9 mouse cellular contexts compared by ENCODE assay signal in the genomic region with DNA sequence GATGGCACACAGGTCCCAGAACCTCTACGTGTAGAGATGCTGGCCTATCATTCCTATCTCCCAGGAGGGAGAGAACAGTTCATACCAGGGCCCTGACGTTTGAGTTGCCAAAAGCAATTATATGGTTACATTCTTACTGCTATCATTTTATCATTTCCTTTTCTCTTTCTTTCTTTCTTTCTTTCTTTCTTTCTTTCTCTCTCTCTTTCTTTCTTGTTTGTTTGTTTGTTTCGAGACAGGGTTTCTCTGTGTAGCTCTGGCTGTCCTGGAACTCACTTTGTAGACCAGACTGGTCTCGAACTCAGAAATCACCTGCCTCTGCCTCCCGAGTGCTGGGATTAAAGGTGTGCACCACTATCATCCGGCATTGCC. TPM values are rescaled to one million over a fixed set of nuclear protein-coding genes. Genes with fewer than 3 reads are reported as not detected.
DNase-seq lines count a peak whose midpoint lies in the region; ATAC-seq and TF ChIP-seq lines count a peak whose summit lies in the region.
"Not testable (repeated sequence)": the region's sequence is repeated elsewhere in the genome, so short reads cannot be mapped to it uniquely, and the experiment has no call there.
"Had no signal": no experiment of that assay in that cellular context is flagged by ENCODE, and none has a peak within 500 bp of the region (broad histone marks: within the 10 kb centered on the region; RNA-seq: fewer than 3 reads in every experiment).

Cst6 (minus strand) TSS at position 73 of the 372 bp plus-strand sequence.

- not testable (repeated sequence) for H3K4me3 ChIP-seq in CH12.LX (replicated peaks in 1 of 3; ENCODE audit: low read depth in 2 of 3, low read length in 2 of 3, poor library complexity in 1 of 3)
- peak within 1 kb of the TSS; percentile 37 for H3K4me3 ChIP-seq in embryonic facial prominence, embryonic 15.5 days (replicated peaks)
- H3K4me3 ChIP-seq in hindbrain, embryonic 14.5 days (replicated peaks; ENCODE audit: low read length), result peak within 1 kb of the TSS; percentile 30
- H3K4me3 ChIP-seq in liver, embryonic 11.5 days (ENCODE audit: low read depth, low read length), result peak within 1 kb of the TSS; percentile 49
- H3K4me3 ChIP-seq in midbrain, embryonic 12.5 days, result peak within 1 kb of the TSS; percentile 41
- H3K4me3 ChIP-seq in stomach, embryonic 14.5 days (ENCODE audit: low read depth, low read length), result peak within 1 kb of the TSS; percentile 27

- not testable (repeated sequence) for TF ChIP-seq EP300 in CH12.LX (IDR thresholded peaks at IDR 0.05; ENCODE audit: low read length)

- 54% methylated on average over 6 of the region's 6 CpGs for WGBS in embryonic facial prominence, embryonic 15.5 days
- 67% methylated on average over 6 of the region's 6 CpGs for WGBS in hindbrain, embryonic 14.5 days
- 64% methylated on average over 6 of the region's 6 CpGs for WGBS in liver, embryonic 11.5 days
- WGBS in midbrain, embryonic 12.5 days, result 65% methylated on average over 6 of the region's 6 CpGs
- 65% methylated on average over 6 of the region's 6 CpGs for WGBS in stomach, embryonic 14.5 days

- DNase-seq in CH12.LX (ENCODE audit: extremely low read depth); heart, adult 18-20 months; hindbrain, embryonic 14.5 days (ENCODE audit: low spot score); layer of hippocampus, adult 8-10 months (ENCODE audit: low spot score in 2 of 2); liver, embryonic 11.5 days (ENCODE audit: low spot score): not testable (repeated sequence)

- in situ Hi-C loops in CH12.LX (cut with MboI; ENCODE audit: low pct_ligation_motif_present, low pct_unique_long_range_greater_than_20kb, low sequenced_read_pairs), result not testable (repeated sequence)

- H3K36me3 ChIP-seq in CH12.LX (replicated peaks in 1 of 2; ENCODE audit: control insufficient read depth in 1 of 2, insufficient read depth in 1 of 2, low read length in 1 of 2); embryonic facial prominence, embryonic 15.5 days; hindbrain, embryonic 14.5 days (replicated peaks; ENCODE audit: control insufficient read depth, insufficient read depth); liver, embryonic 11.5 days (ENCODE audit: control insufficient read depth, insufficient read depth, low read length); midbrain, embryonic 12.5 days; stomach, embryonic 14.5 days (ENCODE audit: control insufficient read depth, insufficient read depth, low read length): not testable (repeated sequence)

- dilution Hi-C loops in CH12.LX (cut with MboI; ENCODE audit: extremely low pct_ligation_motif_present, extremely low pct_unique_long_range_greater_than_20kb, low sequenced_read_pairs), result not testable (repeated sequence)

- not testable (repeated sequence) for ATAC-seq in embryonic facial prominence, embryonic 15.5 days (ENCODE audit: insufficient number of reproducible peaks, low FRiP score, low TSS enrichment, low read depth); hindbrain, embryonic 14.5 days (ENCODE audit: low FRiP score); liver, embryonic 11.5 days (replicated peaks; ENCODE audit: low FRiP score); midbrain, embryonic 12.5 days (ENCODE audit: low FRiP score, low read depth); stomach, embryonic 14.5 days (ENCODE audit: insufficient number of reproducible peaks, insufficient read depth, low FRiP score, low read depth)

- H3K79me2 ChIP-seq in CH12.LX (replicated peaks; ENCODE audit: control insufficient read depth, extremely low read depth, insufficient read depth, poor library complexity, severe bottlenecking), result not testable (repeated sequence)

- H3K4me2 ChIP-seq in CH12.LX (ENCODE audit: insufficient read depth, low read depth, poor library complexity, severe bottlenecking), result peak within 1 kb of the TSS; percentile 33
- peak within 1 kb of the TSS; percentile 65 for H3K4me2 ChIP-seq in embryonic facial prominence, embryonic 15.5 days (replicated peaks)
- H3K4me2 ChIP-seq in hindbrain, embryonic 14.5 days (replicated peaks), result peak within 1 kb of the TSS; percentile 76
- peak within 1 kb of the TSS; percentile 94 for H3K4me2 ChIP-seq in liver, embryonic 11.5 days
- H3K4me2 ChIP-seq in midbrain, embryonic 12.5 days (replicated peaks), result peak within 1 kb of the TSS; percentile 67
- peak within 1 kb of the TSS; percentile 60 for H3K4me2 ChIP-seq in stomach, embryonic 14.5 days (replicated peaks; ENCODE audit: low read depth, low read length)

- not testable (repeated sequence) for TF ChIP-seq RAD21 in CH12.LX (IDR thresholded peaks at IDR 0.05; ENCODE audit: low read depth, low read length)

- peaks cover 5 to 18% of the 10 kb centered on the region in 2 experiments for H3K4me1 ChIP-seq in CH12.LX (ENCODE audit: control insufficient read depth in 1 of 2, insufficient read depth in 2 of 2)
- H3K4me1 ChIP-seq in embryonic facial prominence, embryonic 15.5 days; hindbrain, embryonic 14.5 days (replicated peaks; ENCODE audit: control insufficient read depth, insufficient read depth, low read length); liver, embryonic 11.5 days (replicated peaks; ENCODE audit: control insufficient read depth, insufficient read depth, low read length); midbrain, embryonic 12.5 days; stomach, embryonic 14.5 days (ENCODE audit: control insufficient read depth, insufficient read depth, low read length): not testable (repeated sequence)

- H3K9ac ChIP-seq in CH12.LX (ENCODE audit: insufficient read depth, low read depth); embryonic facial prominence, embryonic 15.5 days: not testable (repeated sequence)
- H3K9ac ChIP-seq in hindbrain, embryonic 14.5 days, result peak within 1 kb of the TSS; percentile 66
- peak within 1 kb of the TSS; percentile 49 for H3K9ac ChIP-seq in liver, embryonic 11.5 days (ENCODE audit: low read depth, low read length)
- peak within 1 kb of the TSS; percentile 71 for H3K9ac ChIP-seq in midbrain, embryonic 12.5 days (replicated peaks)
- H3K9ac ChIP-seq in stomach, embryonic 14.5 days (replicated peaks; ENCODE audit: low read depth, low read length), result peak within 1 kb of the TSS; percentile 46; the same call in 1 of the 2 replicates

- H3K27me3 ChIP-seq in CH12.LX (replicated peaks); embryonic facial prominence, embryonic 15.5 days; hindbrain, embryonic 14.5 days (ENCODE audit: control insufficient read depth, insufficient read depth, low read length); liver, embryonic 11.5 days (replicated peaks; ENCODE audit: control insufficient read depth, insufficient read depth, low read length); stomach, embryonic 14.5 days (ENCODE audit: control insufficient read depth, insufficient read depth, low read length): not testable (repeated sequence)
- H3K27me3 ChIP-seq in midbrain, embryonic 12.5 days, result peaks cover 15% of the 10 kb centered on the region; the same call in 1 of the 2 replicates

- TF ChIP-seq CTCF in CH12.LX (conservative IDR thresholded peaks at IDR 0.05 in 1 of 2, IDR thresholded peaks at IDR 0.05 in 1 of 2; ENCODE audit: low read depth in 2 of 2, low read length in 2 of 2), result not testable (repeated sequence)

- H3K27ac ChIP-seq in CH12.LX (ENCODE audit: insufficient read depth, low read depth); embryonic facial prominence, embryonic 15.5 days (replicated peaks); hindbrain, embryonic 14.5 days; liver, embryonic 11.5 days (ENCODE audit: low read depth, low read length); midbrain, embryonic 12.5 days (replicated peaks); stomach, embryonic 14.5 days (ENCODE audit: low read length): not testable (repeated sequence)

- not testable (repeated sequence) for H3K9me3 ChIP-seq in CH12.LX (replicated peaks; ENCODE audit: low read length); embryonic facial prominence, embryonic 15.5 days (replicated peaks); hindbrain, embryonic 14.5 days (ENCODE audit: control insufficient read depth, low read length); liver, embryonic 11.5 days (ENCODE audit: control insufficient read depth, low read length); midbrain, embryonic 12.5 days; stomach, embryonic 14.5 days (ENCODE audit: control insufficient read depth, low read depth, low read length)

- not testable (repeated sequence) for TF ChIP-seq POLR2A in CH12.LX (IDR thresholded peaks at IDR 0.05; ENCODE audit: low read depth, low read length)

RNA-seq across cellular contexts. Expression of gene Cst6, which starts in this region (rescaled TPM):
- total RNA-seq in CH12.LX (2012; rRNA removed) (1.9 and 3.5 TPM in 2 replicates), CH12.LX (2014; rRNA removed) (not detected in 2 replicates)
- polyA plus RNA-seq in CH12.LX (2012; ENCODE audit: insufficient read length, low read depth), result not detected in 2 replicates
- 67.9 and 76.8 TPM in 2 replicates for polyA plus RNA-seq in embryonic facial prominence, embryonic 15.5 days (2015; fragmentation: Nextera tagmentation; extraction: Ambion mirVana)
- 10 to 100 TPM; 17.3 to 21.4 TPM for total RNA-seq in heart, adult 18-20 months (2021)
- 11.2 and 12.2 TPM in 2 replicates for polyA plus RNA-seq in hindbrain, embryonic 14.5 days (2014; fragmentation: Nextera tagmentation; extraction: Ambion mirVana)
- 10 to 100 TPM; 10.8 to 18.1 (median 12.5) TPM for total RNA-seq in layer of hippocampus, adult 8-10 months (2022)
- not detected in 2 replicates for polyA plus RNA-seq in liver, embryonic 11.5 days (2014; fragmentation: Nextera tagmentation; extraction: Ambion mirVana)
- polyA plus RNA-seq in midbrain, embryonic 12.5 days (2016; fragmentation: Nextera tagmentation; extraction: Ambion mirVana), result 0.87 and 2.2 TPM in 2 replicates
- polyA plus RNA-seq in stomach, embryonic 14.5 days (2014; fragmentation: Nextera tagmentation; extraction: Ambion mirVana), result 0.78 and 1.5 TPM in 2 replicates
- total RNA-seq: megakaryocyte-erythroid progenitor cell, adult 5-6 weeks had no signal

Comparison
In these comparisons a context has a peak if more than half of its experiments do, and no peak if none do; other contexts are left out.
1. H3K4me2 ChIP-seq: peak in every context shown above with its lines; median percentile 94 in liver, embryonic 11.5 days; 76 in hindbrain, embryonic 14.5 days; 67 in midbrain, embryonic 12.5 days; 65 in embryonic facial prominence, embryonic 15.5 days; 60 in stomach, embryonic 14.5 days; 33 in CH12.LX.